ENCODE assay signal across 7 mouse cellular contexts in genomic region chr1:105780457-105781364, GRCm38 (mm10). TPM values are rescaled to one million over a fixed set of nuclear protein-coding genes. Genes with fewer than 3 reads are reported as not detected.
A peak's percentile ranks its signal among the peaks of the same experiment; 100 is the strongest.
DNase-seq lines count a peak whose midpoint lies in the region; ATAC-seq and TF ChIP-seq lines count a peak whose summit lies in the region.

Gene Tnfrsf11a (plus strand): TSS chr1:105780718.

- 7% methylated on average over 29 of the region's 77 CpGs for WGBS in embryonic facial prominence, embryonic 14.5 days
- 3% methylated on average over 65 of the region's 77 CpGs for WGBS in heart, embryonic 14.5 days
- 3% methylated on average over 66 of the region's 77 CpGs for WGBS in kidney, embryonic 16.5 days
- 4% methylated on average over 61 of the region's 77 CpGs for WGBS in liver, embryonic 11.5 days
- WGBS in midbrain, postnatal 0 days = 3% methylated on average over 71 of the region's 77 CpGs

- peak; percentile 60 for TF ChIP-seq CTCF in midbrain, postnatal 0 days (IDR thresholded peaks at IDR 0.05)

- H3K27me3 ChIP-seq in embryonic facial prominence, embryonic 14.5 days (replicated peaks; ENCODE audit: control insufficient read depth, insufficient read depth, low read length) = peaks cover 36% of the 10 kb centered on the region
- peaks cover 34% of the 10 kb centered on the region for H3K27me3 ChIP-seq in heart, embryonic 14.5 days (ENCODE audit: control insufficient read depth, insufficient read depth, low read length)
- H3K27me3 ChIP-seq in kidney, embryonic 16.5 days (ENCODE audit: insufficient read depth, low read length) = peaks cover 26% of the 10 kb centered on the region
- peaks cover 34% of the 10 kb centered on the region for H3K27me3 ChIP-seq in liver, embryonic 11.5 days (replicated peaks; ENCODE audit: control insufficient read depth, insufficient read depth, low read length)
- 0 out of 2 replicates have a peak, but pooled peaks cover 3% of the 10 kb centered on the region for H3K27me3 ChIP-seq in midbrain, postnatal 0 days (ENCODE audit: insufficient read depth, low read length)

- H3K9ac ChIP-seq in embryonic facial prominence, embryonic 14.5 days (ENCODE audit: low read depth, low read length) = peak within 1 kb of the TSS; percentile 57
- H3K9ac ChIP-seq in heart, embryonic 14.5 days (ENCODE audit: low read length) = peak within 1 kb of the TSS; percentile 71
- H3K9ac ChIP-seq in kidney, embryonic 16.5 days (replicated peaks; ENCODE audit: low read length) = peak within 1 kb of the TSS; percentile 80
- peak within 1 kb of the TSS; percentile 46 for H3K9ac ChIP-seq in liver, embryonic 11.5 days (ENCODE audit: low read depth, low read length)
- H3K9ac ChIP-seq in midbrain, postnatal 0 days (replicated peaks; ENCODE audit: low read length, poor library complexity, severe bottlenecking) = peak within 1 kb of the TSS; percentile 71

- H3K4me2 ChIP-seq in embryonic facial prominence, embryonic 14.5 days (ENCODE audit: low read depth, low read length) = peak within 1 kb of the TSS; percentile 94
- peak within 1 kb of the TSS; percentile 99 for H3K4me2 ChIP-seq in heart, embryonic 14.5 days (ENCODE audit: low read length)
- peak within 1 kb of the TSS; percentile 99 for H3K4me2 ChIP-seq in kidney, embryonic 16.5 days (replicated peaks; ENCODE audit: low read depth, low read length)
- peak within 1 kb of the TSS; percentile 95 for H3K4me2 ChIP-seq in liver, embryonic 11.5 days
- peak within 1 kb of the TSS; percentile 94 for H3K4me2 ChIP-seq in midbrain, postnatal 0 days (ENCODE audit: low read depth, low read length, poor library complexity, severe bottlenecking)

- peak; percentile 85 for ATAC-seq in embryonic facial prominence, embryonic 14.5 days (ENCODE audit: low read depth)
- ATAC-seq in heart, embryonic 14.5 days (ENCODE audit: insufficient number of reproducible peaks, insufficient read depth, low FRiP score, low read depth) = no peak; the same call in 1 of the 2 replicates
- peak; percentile 91 for ATAC-seq in kidney, embryonic 16.5 days (ENCODE audit: low FRiP score, low TSS enrichment)
- peak; percentile 79 for ATAC-seq in liver, embryonic 11.5 days (replicated peaks; ENCODE audit: low FRiP score)
- peak; percentile 87 for ATAC-seq in midbrain, postnatal 0 days (ENCODE audit: low FRiP score)

- no peaks in the 10 kb centered on the region for H3K9me3 ChIP-seq in embryonic facial prominence, embryonic 14.5 days (ENCODE audit: control insufficient read depth, low read length)
- no peaks in the 10 kb centered on the region for H3K9me3 ChIP-seq in heart, embryonic 14.5 days (ENCODE audit: control insufficient read depth, low read length)
- no peaks in the 10 kb centered on the region for H3K9me3 ChIP-seq in kidney, embryonic 16.5 days (ENCODE audit: low read length)
- H3K9me3 ChIP-seq in liver, embryonic 11.5 days (ENCODE audit: control insufficient read depth, low read length) = no peaks in the 10 kb centered on the region
- H3K9me3 ChIP-seq in midbrain, postnatal 0 days (ENCODE audit: low read length) = no peaks in the 10 kb centered on the region

- no peak within 1 kb of the TSS for H3K27ac ChIP-seq in embryonic facial prominence, embryonic 14.5 days (replicated peaks; ENCODE audit: low read depth, low read length)
- no peak within 1 kb of the TSS for H3K27ac ChIP-seq in heart, embryonic 14.5 days (replicated peaks in 1 of 2; ENCODE audit: control insufficient read depth in 1 of 2, insufficient read depth in 1 of 2, low read depth in 2 of 2, low read length in 2 of 2)
- no peak within 1 kb of the TSS for H3K27ac ChIP-seq in kidney, embryonic 16.5 days (ENCODE audit: low read length)
- H3K27ac ChIP-seq in liver, embryonic 11.5 days (ENCODE audit: low read depth, low read length) = no peak within 1 kb of the TSS
- no peak within 1 kb of the TSS for H3K27ac ChIP-seq in midbrain, postnatal 0 days (ENCODE audit: low read depth, low read length)

- peak within 1 kb of the TSS; percentile 57 for H3K4me3 ChIP-seq in embryonic facial prominence, embryonic 14.5 days (ENCODE audit: low read depth, low read length)
- peak within 1 kb of the TSS; percentile 59 to 66 for H3K4me3 ChIP-seq in heart, embryonic 14.5 days (ENCODE audit: control insufficient read depth in 1 of 2, insufficient read depth in 1 of 2, low read depth in 1 of 2, low read length in 2 of 2)
- peak within 1 kb of the TSS; percentile 77 for H3K4me3 ChIP-seq in kidney, embryonic 16.5 days (ENCODE audit: low read length)
- peak within 1 kb of the TSS; percentile 60 for H3K4me3 ChIP-seq in liver, embryonic 11.5 days (ENCODE audit: low read depth, low read length)
- H3K4me3 ChIP-seq in midbrain, postnatal 0 days (ENCODE audit: low read depth, low read length) = peak within 1 kb of the TSS; percentile 72

- peak; percentile 16 to 32 for DNase-seq in adrenal gland, postnatal 4 days (ENCODE audit: low spot score in 2 of 2)
- DNase-seq in embryonic facial prominence, embryonic 14.5 days (ENCODE audit: low spot score) = no peak
- DNase-seq in liver, embryonic 11.5 days (ENCODE audit: low spot score) = peak; percentile 49
- peak; percentile 42 for DNase-seq in midbrain, postnatal 0 days (ENCODE audit: low spot score)
- peak; percentile 20 to 24 for DNase-seq in spleen, postnatal 14 days (ENCODE audit: low spot score in 2 of 2)

- H3K4me1 ChIP-seq in embryonic facial prominence, embryonic 14.5 days (ENCODE audit: control insufficient read depth, insufficient read depth, low read length) = no peaks in the 10 kb centered on the region
- H3K4me1 ChIP-seq in heart, embryonic 14.5 days (ENCODE audit: control insufficient read depth in 2 of 2, insufficient read depth in 2 of 2, low read length in 2 of 2) = peaks cover 9 to 10% of the 10 kb centered on the region in 2 experiments; a peak in 3 of 4 replicates
- peaks cover 14% of the 10 kb centered on the region for H3K4me1 ChIP-seq in kidney, embryonic 16.5 days (ENCODE audit: insufficient read depth, low read length)
- 0 out of 2 replicates have a peak, but pooled peaks cover 4% of the 10 kb centered on the region for H3K4me1 ChIP-seq in liver, embryonic 11.5 days (replicated peaks; ENCODE audit: control insufficient read depth, insufficient read depth, low read length)
- H3K4me1 ChIP-seq in midbrain, postnatal 0 days (ENCODE audit: insufficient read depth, low read length) = no peaks in the 10 kb centered on the region; the same call in 1 of the 2 replicates

- no peaks in the 10 kb centered on the region for H3K36me3 ChIP-seq in embryonic facial prominence, embryonic 14.5 days (ENCODE audit: control insufficient read depth, insufficient read depth, low read length)
- no peaks in the 10 kb centered on the region for H3K36me3 ChIP-seq in heart, embryonic 14.5 days (ENCODE audit: control insufficient read depth, insufficient read depth, low read length)
- no peaks in the 10 kb centered on the region for H3K36me3 ChIP-seq in kidney, embryonic 16.5 days (ENCODE audit: insufficient read depth, low read length)
- H3K36me3 ChIP-seq in liver, embryonic 11.5 days (ENCODE audit: control insufficient read depth, insufficient read depth, low read length) = no peaks in the 10 kb centered on the region
- no peaks in the 10 kb centered on the region for H3K36me3 ChIP-seq in midbrain, postnatal 0 days (ENCODE audit: insufficient read depth, low read length)

RNA-seq across cellular contexts. Expression of gene Tnfrsf11a, which starts in this region (rescaled TPM):
- total RNA-seq in adrenal gland, postnatal 4 days (2021) = 1 to 10 TPM; 3.1 to 3.9 TPM
- 1.7 and 1.8 TPM in 2 replicates for polyA plus RNA-seq in embryonic facial prominence, embryonic 14.5 days (2014; fragmentation: Nextera tagmentation; extraction: Ambion mirVana)
- polyA plus RNA-seq in heart, embryonic 14.5 days (2014; fragmentation: Nextera tagmentation; extraction: Ambion mirVana) = 0.34 and 0.77 TPM in 2 replicates
- 1.3 and 1.4 TPM in 2 replicates for polyA plus RNA-seq in kidney, embryonic 16.5 days (2015; fragmentation: Nextera tagmentation; extraction: Ambion mirVana)
- 0.51 and 0.69 TPM in 2 replicates for polyA plus RNA-seq in liver, embryonic 11.5 days (2014; fragmentation: Nextera tagmentation; extraction: Ambion mirVana)
- 2.6 and 3.0 TPM in 2 replicates for total RNA-seq in midbrain, postnatal 0 days (2014; rRNA removed)
- 0.75 and 1.3 TPM in 2 replicates for polyA plus RNA-seq in midbrain, postnatal 0 days (2015; fragmentation: Nextera tagmentation; extraction: Ambion mirVana)

Comparison
In these comparisons a context has a peak if more than half of its experiments do, and no peak if none do; other contexts are left out.
1. Peak in DNase-seq, ATAC-seq, H3K4me3 ChIP-seq, H3K9ac ChIP-seq and H3K4me2 ChIP-seq in liver, embryonic 11.5 days; RNA of the gene not detected or under 1 TPM.